Mouse (Mus musculus) mammary gland, adult 2 months (tissue): ENCODE results near the gene S100a2. TPM values are rescaled to one million over a fixed set of nuclear protein-coding genes. Genes with fewer than 3 reads are reported as not detected.

Experiments used
- polyA plus RNA-seq: library from polyadenylated mRNA; depleted of rRNA; stranded (reverse); fragments of >200 nt; gene quantifications from 2 replicates; pipeline ENCODE4 v1.2.3, GENCODE M21; 2012; ENCODE audit warnings: low replicate concordance; rRNA removed

The S100a2 gene
- polyA plus RNA-seq, result not detected in 2 replicates

GRCm38 (mm10) chr3:90589947-90590346 is at the start of gene S100a2:
Gene S100a2, plus strand, starts transcription at chr3:90590247.

GRCm38 (mm10) chr3:90560008-90560628 is 29.9 kb upstream of the S100a2 start, which contains the start of gene S100a3:
Gene S100a3, plus strand, starts transcription at chr3:90560578.

GRCm38 (mm10) chr3:90601486-90602110 is 11.6 kb downstream of the S100a2 start, which contains the start of gene Gm42674:
Gene Gm42674, plus strand, starts transcription at chr3:90601904.

GRCm38 (mm10) chr3:90603623-90604022 is 13.6 kb downstream of the S100a2 start, which contains the start of gene S100a4:
Gene S100a4, plus strand, starts transcription at chr3:90603771.

GRCm38 (mm10) chr3:90608223-90608622 is 18.2 kb downstream of the S100a2 start, which contains the start of gene S100a5:
Gene S100a5, plus strand, starts transcription at chr3:90608523.

GRCm38 (mm10) chr3:90612728-90613291 is 22.8 kb downstream of the S100a2 start, which contains the start of gene S100a6:
Gene S100a6, plus strand, starts transcription at chr3:90612882.

Other genes with a start within 250 kb of the S100a2 start
- gene Slc27a3, start 200.3 kb upstream of the S100a2 start, polyA plus RNA-seq, result 21.0 and 21.7 TPM in 2 replicates
- gene Ints3, start 156.6 kb upstream of the S100a2 start, polyA plus RNA-seq, result 26.7 and 32.2 TPM in 2 replicates
- gene Npr1, start 124.4 kb upstream of the S100a2 start, polyA plus RNA-seq, result 102 and 127 TPM in 2 replicates
- gene Ilf2, start 114.1 kb upstream of the S100a2 start, polyA plus RNA-seq, result 13.6 and 27.9 TPM in 2 replicates
- 24.1 and 56.4 TPM in 2 replicates for gene Snapin, start 99.2 kb upstream of the S100a2 start, polyA plus RNA-seq
- gene Chtop, start 80.7 kb upstream of the S100a2 start, polyA plus RNA-seq, result 32.0 and 41.4 TPM in 2 replicates
- 164 and 343 TPM in 2 replicates for gene S100a1, start 75.9 kb upstream of the S100a2 start, polyA plus RNA-seq
- 79.8 and 155 TPM in 2 replicates for gene S100a13, start 75.8 kb upstream of the S100a2 start, polyA plus RNA-seq
- 1.7 and 5.7 TPM in 2 replicates for gene S100a14, start 63.4 kb upstream of the S100a2 start, polyA plus RNA-seq
- 114 and 155 TPM in 2 replicates for gene S100a16, start 53.0 kb upstream of the S100a2 start, polyA plus RNA-seq
- gene S100a3, start 29.7 kb upstream of the S100a2 start, polyA plus RNA-seq, result 0.93 and 1.1 TPM in 2 replicates
- not detected in 2 replicates for gene Gm42674, start 11.7 kb downstream of the S100a2 start, polyA plus RNA-seq
- gene S100a4, start 13.5 kb downstream of the S100a2 start, polyA plus RNA-seq, result 43.9 and 97.5 TPM in 2 replicates
- not detected in 2 replicates for gene S100a5, start 18.3 kb downstream of the S100a2 start, polyA plus RNA-seq
- gene S100a6, start 22.6 kb downstream of the S100a2 start, polyA plus RNA-seq, result 496 and 932 TPM in 2 replicates
- 0.43 and 2.1 TPM in 2 replicates for gene S100a7a, start 63.8 kb downstream of the S100a2 start, polyA plus RNA-seq
- 0.53 and 6.2 TPM in 2 replicates for gene S100a8, start 78.7 kb downstream of the S100a2 start, polyA plus RNA-seq
- 2.2 and 3.9 TPM in 2 replicates for gene S100a9, start 105.5 kb downstream of the S100a2 start, polyA plus RNA-seq
- gene Pglyrp4, start 136.7 kb downstream of the S100a2 start, polyA plus RNA-seq, result 0.06 and 1.8 TPM in 2 replicates
- not detected in 2 replicates for gene Gm5849, start 187.6 kb downstream of the S100a2 start, polyA plus RNA-seq